Mouse (Mus musculus) intestine, embryonic 16.5 days (tissue): ENCODE data around the gene Mgll. TPM values are rescaled to one million over a fixed set of nuclear protein-coding genes. Genes with fewer than 3 reads are reported as not detected.
A peak's percentile ranks its signal among the peaks of the same experiment; 100 is the strongest.

ENCODE experiments used
- ATAC-seq: fragments of 200-750 bp; cut with Nextera tagmentation; 2 replicates; pipeline ENCODE4 v1.8.0; 2017; ENCODE audit warnings: moderate TSS enrichment, moderate library complexity
- H3K27ac ChIP-seq: fragments of 300-500 bp; sonication (generic); 2 replicates; pipeline ENCODE4 v1.5.1; 2014; ENCODE audit warnings: mild to moderate bottlenecking, low read length
- H3K27me3 ChIP-seq: fragments of 300-500 bp; sonication (generic); replicated peaks from 2 replicates; pipeline ENCODE4 v1.6.1; 2014; ENCODE audit warnings: low read length, control low read depth, mixed read lengths; ENCODE audit not compliant: control insufficient read depth, insufficient read depth
- H3K36me3 ChIP-seq: fragments of 300-500 bp; sonication (generic); 2 replicates; pipeline ENCODE4 v1.6.1; 2014; ENCODE audit warnings: low read length, control low read depth; ENCODE audit not compliant: control insufficient read depth, insufficient read depth
- H3K4me1 ChIP-seq: fragments of 300-500 bp; sonication (generic); 2 replicates; pipeline ENCODE4 v1.6.1; 2014; ENCODE audit warnings: low read length, control low read depth, mixed read lengths; ENCODE audit not compliant: control insufficient read depth, insufficient read depth
- H3K4me2 ChIP-seq: fragments of 300-500 bp; sonication (generic); 2 replicates; pipeline ENCODE4 v1.6.1; 2014; ENCODE audit warnings: low read depth, low read length, control low read depth
- H3K4me3 ChIP-seq: fragments of 300-500 bp; sonication (generic); 2 replicates; pipeline ENCODE4 v1.5.1; 2014; ENCODE audit warnings: mild to moderate bottlenecking, low read length
- H3K9ac ChIP-seq: fragments of 300-500 bp; sonication (generic); 2 replicates; pipeline ENCODE4 v1.6.1; 2014; ENCODE audit warnings: low read depth, low read length
- H3K9me3 ChIP-seq: fragments of 300-500 bp; sonication (generic); 2 replicates; pipeline ENCODE4 v1.6.1; 2016; ENCODE audit warnings: low read length, control low read depth; ENCODE audit not compliant: control insufficient read depth
- WGBS: fragments of 180-500 bp; shearing (Covaris S2); extraction: QIAGEN DNeasy Blood & Tissue Kit; methylation state at CpG from one replicate; pipeline ENCODE4 v1.1.7; 2014; 5-methylcytosine and 5-hydroxymethylcytosine counted together
- polyA plus RNA-seq: library from polyadenylated mRNA; unstranded; fragments of >200 nt; fragmentation: Nextera tagmentation; extraction: Ambion mirVana; gene quantifications from 2 replicates; pipeline ENCODE4 v1.2.1, GENCODE M21; 2015

Mgll gene
- polyA plus RNA-seq, 1 experiment from 2014 or later = 82.8 TPM

DNA sequence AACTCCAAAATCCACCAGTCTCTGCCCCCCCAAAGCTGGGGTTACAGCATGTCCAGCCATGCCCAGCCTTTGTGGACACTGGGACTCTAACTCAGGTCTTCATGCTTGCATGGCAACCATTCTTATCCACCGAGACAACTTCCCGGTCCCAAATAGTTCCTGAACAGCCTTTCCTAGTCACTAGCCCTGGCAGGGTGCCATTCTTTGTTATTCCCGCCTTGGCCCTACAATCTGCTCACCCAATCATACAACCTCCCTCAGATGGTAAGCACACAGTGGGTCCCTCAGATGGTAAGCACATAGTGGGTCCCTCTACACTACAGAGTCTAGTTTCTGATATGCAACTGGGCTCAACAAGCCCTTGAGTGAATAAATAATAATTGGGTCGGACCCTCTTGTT is 146.4 kb downstream of the Mgll start:
- 62% methylated on average over 4 of the region's 4 CpGs for WGBS
- H3K27ac ChIP-seq = no peak overlapping the region
- H3K4me3 ChIP-seq = no peak overlapping the region
- no peaks in the 10 kb centered on the region for H3K36me3 ChIP-seq
- H3K4me1 ChIP-seq = peaks cover 24% of the 10 kb centered on the region
- H3K4me2 ChIP-seq = no peak overlapping the region
- peaks cover 14% of the 10 kb centered on the region; the same call in 1 of the 2 replicates for H3K27me3 ChIP-seq
- ATAC-seq = no peak
- H3K9ac ChIP-seq = no peak overlapping the region
- H3K9me3 ChIP-seq = no peaks in the 10 kb centered on the region

DNA sequence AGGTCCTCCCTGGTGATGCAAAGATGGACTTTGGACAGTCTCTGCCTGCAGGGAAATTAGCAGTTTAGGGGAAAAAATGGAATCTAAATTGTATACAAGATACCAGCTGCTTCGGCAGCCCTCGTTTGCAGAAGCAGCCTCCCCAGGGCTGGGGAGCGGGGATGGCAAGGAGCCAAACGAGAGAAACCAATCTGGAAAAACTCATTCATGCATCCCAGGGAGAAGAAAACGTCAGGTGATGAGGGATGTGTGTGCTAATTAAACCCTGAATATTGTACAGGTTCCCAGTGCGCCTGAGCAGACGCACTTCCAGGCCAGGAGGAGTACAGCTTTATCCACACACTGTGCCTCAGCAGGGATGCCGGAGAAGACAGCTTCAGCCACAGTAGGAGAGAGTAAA is 147.3 kb downstream of the Mgll start:
- WGBS = 32% methylated on average over 8 of the region's 8 CpGs
- Histone ChIP-seq H3K4me1 (peaks cover 24% of the 10 kb centered on the region), H3K9me3 (no peaks in the 10 kb centered on the region), H3K4me3 (no peak overlapping the region), H3K27ac (no peak overlapping the region), H3K9ac (no peak overlapping the region), H3K36me3 (no peaks in the 10 kb centered on the region), H3K4me2 (no peak overlapping the region), H3K27me3 (peaks cover 16% of the 10 kb centered on the region; the same call in 1 of the 2 replicates)
- no peak for ATAC-seq

DNA sequence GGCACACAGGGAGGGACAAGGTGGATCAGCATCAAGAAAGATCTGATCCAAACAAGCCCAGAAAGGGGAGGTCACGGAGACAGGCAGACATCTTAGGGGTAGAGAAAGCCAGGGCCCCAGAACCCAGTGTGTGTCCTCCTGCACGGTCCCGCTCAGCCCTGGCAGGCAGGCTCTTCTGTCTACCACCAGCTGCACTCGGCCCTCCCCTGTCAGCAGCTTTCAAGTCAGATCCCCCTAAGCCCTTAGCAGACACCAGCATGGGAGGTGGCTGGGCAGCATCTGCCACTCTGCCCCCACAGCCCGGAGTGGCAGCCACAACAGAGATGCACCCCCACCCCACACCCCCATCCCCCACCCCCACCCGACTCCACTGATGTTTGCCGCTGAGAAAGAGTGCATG is 148.6 kb downstream of the Mgll start:
- Histone ChIP-seq H3K4me3 (no peak overlapping the region), H3K27ac (no peak overlapping the region), H3K9ac (no peak overlapping the region), H3K4me2 (no peak overlapping the region), H3K27me3 (peaks cover 16% of the 10 kb centered on the region; the same call in 1 of the 2 replicates), H3K36me3 (no peaks in the 10 kb centered on the region), H3K9me3 (no peaks in the 10 kb centered on the region), H3K4me1 (peaks cover 24% of the 10 kb centered on the region)
- ATAC-seq = no peak
- WGBS = 47% methylated on average over 5 of the region's 7 CpGs

DNA sequence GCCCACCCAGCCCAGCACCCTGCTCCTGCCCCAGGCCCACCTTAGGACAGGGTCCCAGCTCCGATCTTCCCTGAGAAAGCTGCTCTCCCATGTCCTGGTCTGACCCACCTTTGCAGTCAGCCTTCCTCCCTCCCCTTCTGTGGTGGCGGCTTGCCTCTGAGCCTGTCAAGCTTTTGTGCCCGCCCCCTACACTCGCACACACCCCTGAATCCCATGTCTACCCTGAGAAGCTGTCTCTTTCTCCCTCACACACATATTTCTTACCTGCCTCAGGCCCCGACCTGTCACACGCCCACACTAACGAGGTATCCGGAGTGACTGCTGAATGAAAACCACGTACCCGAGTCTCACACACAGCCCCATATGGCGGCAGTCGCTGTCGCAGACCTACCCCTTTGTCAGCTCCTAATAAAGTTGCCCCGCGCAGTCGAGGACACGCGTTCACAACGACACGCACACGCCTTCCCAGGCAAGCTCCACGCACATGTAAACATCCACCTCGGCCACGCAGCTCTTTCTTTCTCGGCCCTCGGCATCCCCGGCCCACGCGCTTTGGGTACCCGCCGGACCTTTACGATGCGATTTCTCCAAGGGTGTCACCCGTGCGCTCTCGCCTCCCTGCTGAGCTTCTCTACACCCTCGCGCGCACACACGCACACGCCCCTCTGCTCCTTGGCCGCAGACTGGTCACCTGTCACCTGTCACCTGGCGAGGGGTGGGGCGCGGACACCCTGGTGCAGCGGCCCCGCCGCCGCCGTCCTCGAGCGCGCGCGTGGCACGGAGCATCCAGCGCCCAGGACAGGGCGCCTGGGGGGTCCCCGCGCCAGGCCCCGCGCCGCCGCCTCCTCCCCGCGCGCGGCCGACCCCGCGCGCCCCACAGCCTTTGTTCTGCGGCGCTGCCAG is 150.0 kb downstream of the Mgll start:
- WGBS = 2% methylated on average over 70 of the region's 74 CpGs
- Histone ChIP-seq H3K4me3 (peak overlapping the region; percentile 75), H3K36me3 (no peaks in the 10 kb centered on the region), H3K9me3 (no peaks in the 10 kb centered on the region), H3K27me3 (peaks cover 16% of the 10 kb centered on the region; the same call in 1 of the 2 replicates), H3K4me2 (peak overlapping the region; percentile 99), H3K9ac (peak overlapping the region; percentile 78), H3K27ac (no peak overlapping the region), H3K4me1 (peaks cover 24% of the 10 kb centered on the region)
- ATAC-seq = peak; percentile 58

DNA sequence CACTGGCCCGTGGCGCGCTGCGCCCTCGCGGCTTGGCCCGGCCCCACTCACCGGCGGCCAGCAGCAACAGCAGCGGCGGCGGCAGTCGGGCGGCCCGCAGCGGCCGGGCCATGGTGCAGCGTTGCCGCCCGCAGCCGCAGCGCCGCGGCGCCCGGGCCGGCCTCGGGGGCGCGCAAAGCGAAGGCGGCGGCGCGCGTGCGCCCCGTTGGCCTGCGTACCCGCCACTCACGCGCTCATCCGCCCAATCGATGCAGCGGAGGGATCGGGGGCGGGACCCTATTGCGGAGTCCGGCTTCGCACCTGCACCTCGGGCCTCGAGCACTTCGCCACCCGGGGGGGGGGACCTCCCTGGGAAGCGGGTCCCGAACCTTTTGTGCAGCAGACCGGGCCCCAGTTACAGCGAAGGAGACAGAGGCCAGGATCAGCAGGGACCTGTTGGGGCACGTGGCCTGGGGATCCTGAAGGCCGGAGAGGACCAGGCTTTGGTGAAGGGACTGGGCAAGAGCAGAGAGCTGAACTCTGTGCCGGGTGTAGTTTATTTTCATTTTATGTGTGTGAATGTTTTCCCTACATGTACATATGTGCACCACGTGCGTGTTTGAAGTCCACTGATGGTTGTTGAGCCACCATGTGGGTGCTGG is 150.8 kb downstream of the Mgll start, which contains the start of gene Podxl2:
Gene Podxl2 (minus strand): TSS at position 177 of the 641 bp plus-strand sequence.
- peak; percentile 81 for ATAC-seq
- Histone ChIP-seq H3K4me2 (peak within 1 kb of the TSS; percentile 99), H3K9ac (peak within 1 kb of the TSS; percentile 78), H3K9me3 (no peaks in the 10 kb centered on the region), H3K4me1 (peaks cover 24% of the 10 kb centered on the region), H3K4me3 (peak within 1 kb of the TSS; percentile 75), H3K27ac (no peak within 1 kb of the TSS), H3K27me3 (peaks cover 16% of the 10 kb centered on the region; the same call in 1 of the 2 replicates), H3K36me3 (no peaks in the 10 kb centered on the region)
- WGBS = 9% methylated on average over 45 of the region's 63 CpGs

Other genes with a start within 250 kb of the Mgll start
- 277 and 297 TPM in 2 replicates for gene Sec61a1, start 205.5 kb upstream of the Mgll start, polyA plus RNA-seq
- 0.21 and 0.32 TPM in 2 replicates for gene Kbtbd12, start 86.5 kb upstream of the Mgll start, polyA plus RNA-seq
- 26.6 and 29.2 TPM in 2 replicates for gene Abtb1, start 117.6 kb downstream of the Mgll start, polyA plus RNA-seq
- gene Podxl2, start 150.6 kb downstream of the Mgll start, polyA plus RNA-seq = 32.0 and 35.6 TPM in 2 replicates
- 90.1 and 101 TPM in 2 replicates for gene Mcm2, start 174.4 kb downstream of the Mgll start, polyA plus RNA-seq
- 73.7 and 77.0 TPM in 2 replicates for gene Tpra1, start 177.8 kb downstream of the Mgll start, polyA plus RNA-seq